Mouse (Mus musculus): ENCODE measurements around the gene Accs. TPM values are rescaled to one million over a fixed set of nuclear protein-coding genes. Genes with fewer than 3 reads are reported as not detected.

Accs gene
- polyA plus RNA-seq, 1 experiment from 2014 or later: 5.8 TPM

Other genes with a start within 250 kb of the Accs start
- gene Alx4, start 207.6 kb downstream of the Accs start, polyA plus RNA-seq (2014; fragmentation: Nextera tagmentation; extraction: Ambion mirVana): 3.9 and 4.4 TPM in 2 replicates
- gene Ext2, start 27.4 kb downstream of the Accs start, polyA plus RNA-seq (2014; fragmentation: Nextera tagmentation; extraction: Ambion mirVana): 63.8 and 68.2 TPM in 2 replicates
- gene Accsl, start 19.2 kb upstream of the Accs start, polyA plus RNA-seq (2014; fragmentation: Nextera tagmentation; extraction: Ambion mirVana): 0.20 TPM in 1 of 2 replicates, not detected in the other
- gene Gm13889, start 107.3 kb upstream of the Accs start, polyA plus RNA-seq (2014; fragmentation: Nextera tagmentation; extraction: Ambion mirVana): 1.7 and 1.9 TPM in 2 replicates
- not detected in 2 replicates for gene Gm27027, start 146.4 kb upstream of the Accs start, polyA plus RNA-seq (2014; fragmentation: Nextera tagmentation; extraction: Ambion mirVana)
- 50.8 and 51.3 TPM in 2 replicates for gene Alkbh3, start 160.9 kb upstream of the Accs start, polyA plus RNA-seq (2014; fragmentation: Nextera tagmentation; extraction: Ambion mirVana)